Mouse (Mus musculus) CH12.LX (cell line): ENCODE results near the gene Ppara. TPM values are rescaled to one million over a fixed set of nuclear protein-coding genes. Genes with fewer than 3 reads are reported as not detected.

Source experiments
- DNase-seq: peaks from one replicate; pipeline ENCODE4 v3.0.0-alpha.2; 2013; ENCODE audit errors: extremely low read depth
- H3K27ac ChIP-seq: 2 replicates; pipeline ENCODE4 v1.5.1; 2012; ENCODE audit warnings: low read depth, mild to moderate bottlenecking, control low read depth, moderate library complexity; ENCODE audit not compliant: insufficient read depth
- H3K27me3 ChIP-seq: replicated peaks from 2 replicates; pipeline ENCODE3; 2012; ENCODE audit warnings: inconsistent platforms
- H3K36me3 ChIP-seq, 2 experiments: replicated peaks in 1 of 2; 2 replicates each; pipeline versions ENCODE3 to v1.6.1; 2012; ENCODE audit warnings: inconsistent platforms in 1 of 2, low read length in 1 of 2, mild to moderate bottlenecking in 1 of 2, mixed read lengths in 1 of 2, moderate library complexity in 1 of 2; ENCODE audit not compliant: control insufficient read depth in 1 of 2, insufficient read depth in 1 of 2
- H3K4me1 ChIP-seq, 2 experiments: 2 replicates each; pipeline ENCODE4 v1.6.1; 2012; ENCODE audit warnings: inconsistent platforms in 1 of 2, moderate library complexity in 1 of 2; ENCODE audit not compliant: insufficient read depth in 2 of 2, control insufficient read depth in 1 of 2
- H3K4me2 ChIP-seq: 2 replicates; pipeline ENCODE4 v1.6.1; 2012; ENCODE audit warnings: low read depth, mild to moderate bottlenecking, control low read depth; ENCODE audit not compliant: poor library complexity, insufficient read depth, severe bottlenecking
- H3K4me3 ChIP-seq, 3 experiments: fragments of 150-350 bp in 1 of 3; sonication (generic) in 1 of 3; replicated peaks in 1 of 3; 2 replicates each; pipeline versions ENCODE3 to v1.5.1; 2011 to 2012; ENCODE audit warnings: low read depth in 2 of 3, low read length in 2 of 3, mild to moderate bottlenecking in 2 of 3, moderate library complexity in 2 of 3, control low read depth in 1 of 3, improper control_type of control experiment in 1 of 3, inconsistent platforms in 1 of 3, mixed read lengths in 1 of 3; ENCODE audit not compliant: poor library complexity in 1 of 3
- H3K79me2 ChIP-seq: replicated peaks from 2 replicates; pipeline ENCODE4 v1.6.1; 2012; ENCODE audit warnings: mild to moderate bottlenecking, moderate library complexity; ENCODE audit not compliant: control insufficient read depth, poor library complexity, insufficient read depth, severe bottlenecking; ENCODE audit errors: extremely low read depth
- H3K9ac ChIP-seq: 2 replicates; pipeline ENCODE4 v1.6.1; 2012; ENCODE audit warnings: low read depth, mild to moderate bottlenecking, control low read depth, moderate library complexity; ENCODE audit not compliant: insufficient read depth
- H3K9me3 ChIP-seq: replicated peaks from 2 replicates; pipeline ENCODE3; 2012; ENCODE audit warnings: low read length, inconsistent platforms, mixed read lengths
- BHLHE40 ChIP-seq: IDR thresholded peaks from 2 replicates; pipeline ENCODE4 v1.6.1; 2011; ENCODE audit warnings: mild to moderate bottlenecking, low read depth, low read length, improper control_type of control experiment
- CHD1 ChIP-seq: IDR thresholded peaks from 2 replicates; pipeline ENCODE4 v1.6.1; 2012; ENCODE audit warnings: low read depth, low read length, improper control_type of control experiment, inconsistent platforms
- CHD2 ChIP-seq: IDR thresholded peaks from 2 replicates; pipeline ENCODE4 v1.6.1; 2011; ENCODE audit warnings: low read length, improper control_type of control experiment
- CTCF ChIP-seq, 2 experiments: IDR thresholded peaks in 1 of 2; conservative IDR thresholded peaks in 1 of 2; 2 replicates each; pipeline ENCODE4 v1.5.1; 2011 to 2012; ENCODE audit warnings: low read depth in 2 of 2, low read length in 2 of 2, improper control_type of control experiment in 1 of 2, inconsistent platforms in 1 of 2, mild to moderate bottlenecking in 1 of 2, moderate library complexity in 1 of 2
- E2F4 ChIP-seq: IDR thresholded peaks from 2 replicates; pipeline ENCODE4 v1.6.1; 2011; ENCODE audit warnings: low read depth, low read length, improper control_type of control experiment; ENCODE audit not compliant: insufficient replicate concordance
- IRF4 ChIP-seq: IDR thresholded peaks from 2 replicates; pipeline ENCODE4 v1.6.1; 2014; ENCODE audit warnings: low read depth, mild to moderate bottlenecking, inconsistent platforms, low read length, improper control_type of control experiment
- JUN ChIP-seq: IDR thresholded peaks from 2 replicates; pipeline ENCODE4 v1.6.1; 2011; ENCODE audit warnings: low read depth, mild to moderate bottlenecking, low read length, improper control_type of control experiment, moderate library complexity; ENCODE audit not compliant: insufficient read depth
- MAX ChIP-seq: IDR thresholded peaks from 2 replicates; pipeline ENCODE4 v1.6.1; 2011; ENCODE audit warnings: low read length, improper control_type of control experiment
- MEF2A ChIP-seq: IDR thresholded peaks from 2 replicates; pipeline ENCODE4 v1.6.1; 2014; ENCODE audit warnings: low read depth, mild to moderate bottlenecking, inconsistent platforms, low read length, improper control_type of control experiment, borderline replicate concordance
- POLR2A ChIP-seq: IDR thresholded peaks from 2 replicates; pipeline ENCODE4 v1.6.1; 2011; ENCODE audit warnings: low read depth, mild to moderate bottlenecking, improper control_type of control experiment, low read length
- RAD21 ChIP-seq: IDR thresholded peaks from 2 replicates; pipeline ENCODE4 v1.6.1; 2011; ENCODE audit warnings: low read depth, mild to moderate bottlenecking, low read length, improper control_type of control experiment, moderate library complexity
- SIN3A ChIP-seq: IDR thresholded peaks from 2 replicates; pipeline ENCODE4 v1.6.1; 2012; ENCODE audit warnings: low read length, improper control_type of control experiment, inconsistent platforms
- USF1 ChIP-seq: IDR thresholded peaks from 2 replicates; pipeline ENCODE4 v1.6.1; 2014; ENCODE audit warnings: low read depth, mild to moderate bottlenecking, inconsistent platforms, low read length, improper control_type of control experiment
- USF2 ChIP-seq: conservative IDR thresholded peaks from 2 replicates; pipeline ENCODE4 v1.6.1; 2011; ENCODE audit warnings: low read depth, low read length, improper control_type of control experiment
- ZC3H11A ChIP-seq: IDR thresholded peaks from 2 replicates; pipeline ENCODE4 v1.6.1; 2012; ENCODE audit warnings: low read depth, mild to moderate bottlenecking, inconsistent platforms, low read length, improper control_type of control experiment
- dilution Hi-C: fragments of 300-500 bp; cut with MboI; formaldehyde crosslinking; loops from 2 replicates; pipeline ENCODE4 v1.14.3; 2020; ENCODE audit warnings: low sequenced_read_pairs; ENCODE audit not compliant: extremely low pct_unique_long_range_greater_than_20kb, extremely low pct_ligation_motif_present
- in situ Hi-C: fragments of 300-500 bp; cut with MboI; formaldehyde crosslinking; loops from 3 replicates; pipeline ENCODE4 v1.14.3; 2019; ENCODE audit warnings: low sequenced_read_pairs, low pct_ligation_motif_present, low pct_unique_long_range_greater_than_20kb, mixed read lengths
- polyA plus RNA-seq: library from polyadenylated mRNA; unstranded; fragments of >175 nt; gene quantifications from 2 replicates; pipeline ENCODE4 v1.2.1, GENCODE M21; 2012; ENCODE audit warnings: low read depth; ENCODE audit not compliant: insufficient read length
- total RNA-seq, 2 experiments: library from RNA; depleted of rRNA; stranded (reverse); fragments of 300-350 nt in 1 of 2; fragments of >200 nt in 1 of 2; gene quantifications; 2 replicates each; pipeline ENCODE4 v1.2.3; 2012 to 2014

Ppara gene
- total and polyA plus RNA-seq, 3 experiments: not detected

DNA sequence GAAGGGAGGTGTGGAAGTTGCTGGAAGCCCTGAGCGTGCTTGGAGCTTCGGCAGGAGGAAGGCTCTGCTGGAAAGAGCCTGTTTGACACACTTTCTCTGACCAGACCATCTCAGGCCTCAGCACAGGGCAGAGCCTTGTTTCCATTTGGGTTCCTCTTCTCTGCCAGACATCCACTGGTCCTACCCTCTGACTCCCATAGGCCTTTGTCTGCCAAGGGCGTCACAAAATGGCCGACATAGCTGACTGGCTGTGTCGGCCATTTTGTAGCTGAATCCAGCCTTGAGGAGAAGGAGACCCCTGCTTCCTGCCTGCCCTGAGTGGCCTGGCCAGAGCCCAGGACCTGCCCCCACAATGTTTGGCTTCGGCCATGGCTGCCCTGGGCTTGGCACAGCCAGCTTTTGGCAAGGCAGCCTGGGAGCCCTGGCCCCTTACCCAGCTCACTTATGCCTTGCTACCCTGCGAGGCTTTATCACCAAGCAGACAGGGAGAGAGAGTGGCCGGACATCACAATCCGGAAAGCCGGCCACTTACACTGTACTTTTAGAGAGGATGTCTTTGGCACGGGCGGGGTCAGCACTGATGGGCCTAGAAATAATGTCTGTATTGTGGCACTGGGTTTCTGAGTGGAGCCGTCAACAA, 34.8 kb upstream of the Ppara start:
- in situ Hi-C loops (loop anchor here (5.0 to 25.0 kb wide), 3 partner anchors 43 to 213 kb away; no protein-coding TSS in a partner anchor), dilution Hi-C loops (no loop called here)
- Histone ChIP-seq H3K27me3 (no peaks in the 10 kb centered on the region), H3K79me2 (no peaks in the 10 kb centered on the region), H3K4me3 (no peak overlapping the region), H3K9me3 (no peaks in the 10 kb centered on the region), H3K36me3 (no peaks in the 10 kb centered on the region), H3K4me2 (no peak overlapping the region), H3K9ac (no peak overlapping the region), H3K27ac (no peak overlapping the region), H3K4me1 (peaks cover 5 to 10% of the 10 kb centered on the region in 2 experiments; a peak in 3 of 4 replicates)
- DNase-seq: no peak
- TF ChIP-seq IRF4: no peak
- no peak for TF ChIP-seq CHD1
- no peak for TF ChIP-seq RAD21
- TF ChIP-seq USF2: no peak

DNA sequence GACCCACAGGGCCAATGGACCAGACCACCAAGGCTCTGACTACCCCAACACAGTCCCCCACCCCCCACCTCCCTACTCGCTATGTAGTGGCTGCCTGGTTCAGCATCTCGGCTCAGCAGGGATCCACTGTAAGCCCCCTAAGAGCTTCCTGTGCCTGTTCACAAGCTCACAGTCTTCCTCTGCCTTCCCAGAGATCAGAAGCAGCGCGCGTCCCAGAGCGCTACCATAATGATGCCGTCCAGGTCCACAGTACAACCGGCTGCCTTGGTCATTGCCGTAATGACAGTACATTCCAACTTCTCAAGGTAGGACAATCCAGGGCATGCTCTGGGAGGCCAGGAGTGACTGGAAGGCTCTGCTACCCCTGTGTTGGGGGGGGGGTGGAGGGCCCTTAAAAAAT, 34.1 kb upstream of the Ppara start:
- Histone ChIP-seq H3K9me3 (no peaks in the 10 kb centered on the region), H3K4me3 (no peak overlapping the region), H3K27me3 (no peaks in the 10 kb centered on the region), H3K4me1 (peaks cover 5 to 10% of the 10 kb centered on the region in 2 experiments; a peak in 3 of 4 replicates), H3K79me2 (no peaks in the 10 kb centered on the region), H3K4me2 (no peak overlapping the region), H3K9ac (no peak overlapping the region), H3K36me3 (no peaks in the 10 kb centered on the region), H3K27ac (no peak overlapping the region)
- in situ Hi-C loops (loop anchor here (5.0 to 25.0 kb wide), 3 partner anchors 43 to 213 kb away; no protein-coding TSS in a partner anchor), dilution Hi-C loops (no loop called here)
- TF ChIP-seq CTCF (conservative IDR thresholded peaks at IDR 0.05 in 1 of 2, IDR thresholded peaks at IDR 0.05 in 1 of 2; ENCODE audit: low read depth in 2 of 2, low read length in 2 of 2): no peak
- no peak for TF ChIP-seq E2F4
- TF ChIP-seq IRF4: no peak
- no peak for TF ChIP-seq SIN3A
- TF ChIP-seq ZC3H11A: no peak
- no peak for TF ChIP-seq CHD2
- TF ChIP-seq JUN: no peak
- TF ChIP-seq POLR2A: no peak
- no peak for TF ChIP-seq USF1
- no peak for TF ChIP-seq BHLHE40
- no peak for TF ChIP-seq MAX
- TF ChIP-seq MEF2A: no peak
- no peak for DNase-seq
